Mouse (Mus musculus) layer of hippocampus, adult 9-11 months (tissue): Measurements from ENCODE around the gene Armh3.

ENCODE experiments used
- DNase-seq: peaks from one replicate; pipeline ENCODE4 v3.0.0; 2022

The Armh3 gene

GRCm38 (mm10) chr19:45984379-45984778 is 13.9 kb downstream of the Armh3 start:
- DNase-seq = no peak

GRCm38 (mm10) chr19:45960770-45961169 is 37.5 kb downstream of the Armh3 start:
- no peak for DNase-seq

GRCm38 (mm10) chr19:45956736-45957135 is 41.6 kb downstream of the Armh3 start:
- DNase-seq = peak; percentile 60

GRCm38 (mm10) chr19:45953286-45953685 is 45.0 kb downstream of the Armh3 start:
- peak; percentile 27 for DNase-seq

- DNase-seq = no peak
Measured at GRCm38 (mm10) chr19:45949236-45949635, 49.1 kb downstream of the Armh3 start.

GRCm38 (mm10) chr19:45947764-45948163 is 50.5 kb downstream of the Armh3 start:
- peak; percentile 63 for DNase-seq

- no peak for DNase-seq
Measured at GRCm38 (mm10) chr19:45947286-45947685, 51.0 kb downstream of the Armh3 start.

- no peak for DNase-seq
Measured at GRCm38 (mm10) chr19:45946541-45946940, 51.7 kb downstream of the Armh3 start.

- no peak for DNase-seq
Measured at GRCm38 (mm10) chr19:45945986-45946385, 52.3 kb downstream of the Armh3 start.

- no peak for DNase-seq
Measured at GRCm38 (mm10) chr19:45943758-45944157, 54.5 kb downstream of the Armh3 start.

- no peak for DNase-seq
Measured at GRCm38 (mm10) chr19:45938064-45938463, 60.2 kb downstream of the Armh3 start.

GRCm38 (mm10) chr19:45937530-45937929 is 60.8 kb downstream of the Armh3 start:
- peak; percentile 44 for DNase-seq

GRCm38 (mm10) chr19:45927236-45927635 is 71.1 kb downstream of the Armh3 start:
- DNase-seq = no peak

GRCm38 (mm10) chr19:45926342-45926741 is 71.9 kb downstream of the Armh3 start:
- DNase-seq = no peak

GRCm38 (mm10) chr19:45920299-45921090 is 77.8 kb downstream of the Armh3 start:
- DNase-seq = peak; percentile 47

- DNase-seq = peak; percentile 83
Measured at GRCm38 (mm10) chr19:45918406-45918805, 79.9 kb downstream of the Armh3 start.

GRCm38 (mm10) chr19:45917856-45918255 is 80.4 kb downstream of the Armh3 start:
- DNase-seq = peak; percentile 81

- peak; percentile 52 for DNase-seq
Measured at GRCm38 (mm10) chr19:45916461-45916860, 81.8 kb downstream of the Armh3 start.

- DNase-seq = peak; percentile 79
Measured at GRCm38 (mm10) chr19:45916026-45916425, 82.3 kb downstream of the Armh3 start.

- no peak for DNase-seq
Measured at GRCm38 (mm10) chr19:45913036-45913435, 85.3 kb downstream of the Armh3 start.

GRCm38 (mm10) chr19:45912376-45912775 is 85.9 kb downstream of the Armh3 start:
- DNase-seq = no peak

GRCm38 (mm10) chr19:45911236-45912025 is 86.9 kb downstream of the Armh3 start:
- peak; percentile 31 for DNase-seq

- no peak for DNase-seq
Measured at GRCm38 (mm10) chr19:45908246-45908645, 90.0 kb downstream of the Armh3 start.

GRCm38 (mm10) chr19:45907416-45907815 is 90.9 kb downstream of the Armh3 start:
- no peak for DNase-seq
